Mouse (Mus musculus) liver, embryonic 13.5 days (tissue): ENCODE measurements around the gene Hunk. TPM values are rescaled to one million over a fixed set of nuclear protein-coding genes. Genes with fewer than 3 reads are reported as not detected.

Experiments used
- ATAC-seq: fragments of 200-750 bp; cut with Nextera tagmentation; 2 replicates; pipeline ENCODE4 v1.8.0; 2017; ENCODE audit warnings: low read depth, mild to moderate bottlenecking, moderate number of reproducible peaks, moderate library complexity
- DNase-seq: peaks from one replicate; pipeline ENCODE4 v3.0.0; 2022
- H3K27ac ChIP-seq: fragments of 300-500 bp; sonication (generic); 2 replicates; pipeline ENCODE4 v1.5.1; 2015; ENCODE audit warnings: moderate library complexity, mild to moderate bottlenecking, inconsistent platforms
- H3K27me3 ChIP-seq: fragments of 300-500 bp; sonication (generic); 2 replicates; pipeline ENCODE4 v1.6.1; 2015; ENCODE audit warnings: mild to moderate bottlenecking, inconsistent platforms
- H3K36me3 ChIP-seq: fragments of 300-500 bp; sonication (generic); 2 replicates; pipeline ENCODE4 v1.6.1; 2015; ENCODE audit warnings: mild to moderate bottlenecking, inconsistent platforms
- H3K4me1 ChIP-seq: fragments of 300-500 bp; sonication (generic); replicated peaks from 2 replicates; pipeline ENCODE4 v1.6.1; 2015; ENCODE audit warnings: inconsistent platforms
- H3K4me2 ChIP-seq: fragments of 300-500 bp; sonication (generic); 2 replicates; pipeline ENCODE4 v1.6.1; 2015; ENCODE audit warnings: inconsistent platforms, mild to moderate bottlenecking, moderate library complexity
- H3K4me3 ChIP-seq: fragments of 300-500 bp; sonication (generic); replicated peaks from 2 replicates; pipeline ENCODE4 v1.5.1; 2015; ENCODE audit warnings: mild to moderate bottlenecking, inconsistent platforms
- H3K9ac ChIP-seq: fragments of 300-500 bp; sonication (generic); 2 replicates; pipeline ENCODE4 v1.6.1; 2015; ENCODE audit warnings: mild to moderate bottlenecking, inconsistent platforms
- H3K9me3 ChIP-seq: fragments of 300-500 bp; sonication (generic); replicated peaks from 2 replicates; pipeline ENCODE4 v1.6.1; 2016; ENCODE audit warnings: inconsistent platforms
- WGBS: fragments of 180-500 bp; shearing (Covaris S2); methylation state at CpG from one replicate; pipeline ENCODE4 v1.1.7; 2015; ENCODE audit not compliant: insufficient replicate concordance; 5-methylcytosine and 5-hydroxymethylcytosine counted together
- polyA plus RNA-seq: library from polyadenylated mRNA; unstranded; fragments of >200 nt; fragmentation: Nextera tagmentation; extraction: Ambion mirVana; gene quantifications from 2 replicates; pipeline ENCODE4 v1.2.1, GENCODE M21; 2015

Gene Hunk
- polyA plus RNA-seq, 1 experiment from 2014 or later: 0.98 TPM

DNA sequence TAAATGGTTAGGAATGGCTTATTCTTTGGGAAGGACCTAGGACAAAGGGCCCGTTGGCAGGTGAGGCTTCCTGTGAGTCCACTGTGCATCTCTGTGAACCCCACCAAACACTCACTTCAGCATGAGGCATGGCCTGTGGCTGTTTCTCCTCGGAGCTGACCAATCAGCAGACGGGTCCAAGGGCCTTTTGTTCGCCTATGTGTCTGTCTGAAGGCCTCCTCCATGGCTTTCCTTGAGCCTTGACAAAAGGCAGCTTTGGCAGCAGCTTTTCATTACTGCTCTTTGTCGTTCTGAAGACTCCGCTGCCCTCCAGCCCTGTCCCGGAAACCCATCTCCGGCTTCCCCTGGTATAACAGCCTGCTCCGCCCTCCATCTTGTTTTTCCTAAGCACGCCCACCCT is 54.8 kb downstream of the Hunk start:
- 72% methylated on average over 10 of the region's 10 CpGs for WGBS
- no peaks in the 10 kb centered on the region for H3K36me3 ChIP-seq
- no peak for ATAC-seq

DNA sequence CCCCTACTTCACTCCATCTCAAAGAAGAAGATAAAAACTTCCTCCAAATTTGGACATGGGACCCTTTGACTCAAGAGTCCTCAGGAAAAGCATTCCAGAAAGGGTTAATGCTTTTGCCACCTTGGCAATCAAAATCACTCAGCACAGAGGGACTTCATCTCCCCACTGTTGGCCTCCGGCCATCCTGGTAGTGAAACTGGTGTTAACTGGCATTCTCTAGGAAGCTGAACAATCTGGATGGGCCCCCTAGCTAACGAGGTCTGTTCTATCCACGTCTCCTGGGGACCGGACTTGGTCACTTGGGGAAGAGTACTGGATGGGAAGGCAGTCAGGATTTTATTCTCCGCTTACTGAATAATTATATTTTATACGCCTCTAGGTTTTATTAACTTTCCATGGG is 57.2 kb downstream of the Hunk start:
- no peak overlapping the region for H3K9ac ChIP-seq
- H3K4me2 ChIP-seq: no peak overlapping the region
- no peaks in the 10 kb centered on the region for H3K27me3 ChIP-seq
- H3K9me3 ChIP-seq: no peaks in the 10 kb centered on the region
- WGBS: 69% methylated on average over 6 of the region's 6 CpGs
- 0 out of 2 replicates have a peak, but pooled peaks cover under 1% of the 10 kb centered on the region for H3K4me1 ChIP-seq
- H3K27ac ChIP-seq: no peak overlapping the region
- no peak for DNase-seq
- H3K4me3 ChIP-seq: no peak overlapping the region
- H3K36me3 ChIP-seq: no peaks in the 10 kb centered on the region
- no peak for ATAC-seq

More for the DNA sequence above, 54.8 kb downstream of the Hunk start:
- Histone ChIP-seq H3K27ac (no peak overlapping the region), H3K4me1 (peaks cover 11% of the 10 kb centered on the region; the same call in 1 of the 2 replicates), H3K4me3 (no peak overlapping the region), H3K27me3 (no peaks in the 10 kb centered on the region), H3K9ac (no peak overlapping the region), H3K4me2 (no peak overlapping the region), H3K9me3 (no peaks in the 10 kb centered on the region)
- no peak for DNase-seq

GRCm38 (mm10) chr16:90453197-90453596 is 67.4 kb downstream of the Hunk start:
- H3K36me3 ChIP-seq: 0 out of 2 replicates have a peak, but pooled peaks cover 5% of the 10 kb centered on the region
- H3K4me2 ChIP-seq: no peak overlapping the region
- no peak overlapping the region for H3K4me3 ChIP-seq
- H3K4me1 ChIP-seq: peaks cover 5% of the 10 kb centered on the region
- no peaks in the 10 kb centered on the region for H3K27me3 ChIP-seq
- no peaks in the 10 kb centered on the region for H3K9me3 ChIP-seq
- ATAC-seq: no peak
- 69% methylated on average over 11 of the region's 11 CpGs for WGBS
- no peak for DNase-seq
- H3K27ac ChIP-seq: no peak overlapping the region
- no peak overlapping the region for H3K9ac ChIP-seq

GRCm38 (mm10) chr16:90456495-90457125 is 70.8 kb downstream of the Hunk start:
- Histone ChIP-seq H3K27ac (no peak overlapping the region), H3K4me2 (no peak overlapping the region)
- WGBS: 44% methylated on average over 7 of the region's 7 CpGs

GRCm38 (mm10) chr16:90458899-90459610 is 73.2 kb downstream of the Hunk start:
- no peak overlapping the region for H3K27ac ChIP-seq
- H3K9me3 ChIP-seq: no peaks in the 10 kb centered on the region
- no peak for DNase-seq
- H3K4me3 ChIP-seq: no peak overlapping the region
- no peak overlapping the region for H3K9ac ChIP-seq
- peaks cover 3% of the 10 kb centered on the region; the same call in 1 of the 2 replicates for H3K4me1 ChIP-seq
- H3K36me3 ChIP-seq: 0 out of 2 replicates have a peak, but pooled peaks cover 5% of the 10 kb centered on the region
- no peak overlapping the region for H3K4me2 ChIP-seq
- H3K27me3 ChIP-seq: no peaks in the 10 kb centered on the region
- no peak for ATAC-seq
- WGBS: 28% methylated on average over 11 of the region's 11 CpGs

More at GRCm38 (mm10) chr16:90456495-90457125, 70.8 kb downstream of the Hunk start:
- no peak for ATAC-seq
- H3K4me1 ChIP-seq: peaks cover 3% of the 10 kb centered on the region
- no peaks in the 10 kb centered on the region for H3K27me3 ChIP-seq
- no peak overlapping the region for H3K9ac ChIP-seq
- no peaks in the 10 kb centered on the region for H3K9me3 ChIP-seq
- no peak overlapping the region for H3K4me3 ChIP-seq
- H3K36me3 ChIP-seq: 0 out of 2 replicates have a peak, but pooled peaks cover 5% of the 10 kb centered on the region
- no peak for DNase-seq

DNA sequence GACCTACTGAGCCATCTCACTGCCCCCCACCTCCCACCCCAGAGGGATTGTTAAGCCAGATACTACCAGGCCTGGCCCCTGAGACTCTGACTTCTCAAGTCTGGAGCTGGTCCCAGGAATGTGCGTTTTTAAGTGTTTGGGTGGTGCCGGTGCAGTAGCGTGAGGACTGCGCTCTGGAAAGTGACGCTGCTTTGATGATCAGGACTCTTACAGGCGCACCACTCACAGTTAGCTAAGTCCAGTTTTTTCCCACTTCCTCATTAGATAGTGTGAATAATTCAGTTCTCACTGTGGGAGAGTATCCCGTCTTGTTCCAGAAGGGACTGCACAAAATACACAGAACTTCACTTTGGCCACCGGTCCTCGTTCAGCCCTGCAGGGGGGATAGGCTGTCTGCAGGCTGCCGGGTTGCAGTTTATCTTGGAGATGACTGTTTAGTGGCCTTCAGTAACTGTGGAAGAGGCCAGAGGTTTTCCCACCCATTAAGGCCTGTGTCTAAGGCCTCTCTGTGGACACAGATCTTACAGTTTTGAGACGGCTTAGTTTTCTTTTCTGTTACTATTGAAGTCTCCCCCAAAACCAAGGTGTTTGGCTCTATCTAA is 75.6 kb downstream of the Hunk start:
- Histone ChIP-seq H3K27ac (no peak overlapping the region), H3K27me3 (no peaks in the 10 kb centered on the region), H3K4me2 (no peak overlapping the region), H3K9ac (no peak overlapping the region), H3K9me3 (no peaks in the 10 kb centered on the region), H3K36me3 (0 out of 2 replicates have a peak, but pooled peaks cover 4% of the 10 kb centered on the region), H3K4me1 (peaks cover 3% of the 10 kb centered on the region; the same call in 1 of the 2 replicates), H3K4me3 (no peak overlapping the region)
- ATAC-seq (no peak), DNase-seq (no peak)
- 68% methylated on average over 11 of the region's 11 CpGs for WGBS

- DNase-seq: no peak
- Histone ChIP-seq H3K36me3 (0 out of 2 replicates have a peak, but pooled peaks cover 8% of the 10 kb centered on the region), H3K4me3 (no peak overlapping the region), H3K27ac (no peak overlapping the region), H3K9ac (no peak overlapping the region), H3K9me3 (no peaks in the 10 kb centered on the region), H3K4me2 (no peak overlapping the region), H3K4me1 (peaks cover 3% of the 10 kb centered on the region; the same call in 1 of the 2 replicates), H3K27me3 (no peaks in the 10 kb centered on the region)
- ATAC-seq: no peak
- WGBS: 80% methylated on average over 11 of the region's 11 CpGs
Measured at GRCm38 (mm10) chr16:90462728-90463275, 77.0 kb downstream of the Hunk start.

DNA sequence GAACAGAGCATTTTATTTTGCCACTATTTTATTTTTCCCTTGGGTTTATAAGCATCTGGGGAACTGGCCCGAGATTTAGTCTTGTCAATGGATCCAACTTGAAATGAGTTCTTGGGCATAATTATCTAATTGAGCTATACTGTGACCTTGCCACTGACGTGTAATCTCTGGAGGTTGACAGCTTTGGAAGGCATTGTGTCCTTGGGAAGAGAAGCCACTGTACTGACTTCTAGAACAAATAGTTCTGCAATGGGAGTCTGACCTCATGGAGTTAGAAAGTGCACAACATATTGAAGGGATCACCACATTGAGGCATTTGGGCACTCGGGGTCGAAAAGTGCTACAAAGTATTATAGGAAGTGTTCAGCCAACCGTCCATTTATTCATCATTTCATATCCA is 79.3 kb downstream of the Hunk start:
- Histone ChIP-seq H3K27me3 (no peaks in the 10 kb centered on the region), H3K9me3 (no peaks in the 10 kb centered on the region), H3K4me1 (no peaks in the 10 kb centered on the region), H3K4me2 (no peak overlapping the region), H3K36me3 (peaks cover 18% of the 10 kb centered on the region; the same call in 1 of the 2 replicates), H3K27ac (no peak overlapping the region), H3K4me3 (no peak overlapping the region), H3K9ac (no peak overlapping the region)
- 74% methylated on average over 5 of the region's 5 CpGs for WGBS
- ATAC-seq (no peak), DNase-seq (no peak)

GRCm38 (mm10) chr16:90468286-90468685 is 82.5 kb downstream of the Hunk start:
- Histone ChIP-seq H3K27ac (no peak overlapping the region), H3K4me1 (no peaks in the 10 kb centered on the region)

GRCm38 (mm10) chr16:90475701-90476229 is 90.0 kb downstream of the Hunk start:
- DNase-seq (no peak), ATAC-seq (no peak)
- H3K4me2 ChIP-seq: no peak overlapping the region
- H3K9me3 ChIP-seq: no peaks in the 10 kb centered on the region
- H3K4me1 ChIP-seq: no peaks in the 10 kb centered on the region
- no peak overlapping the region for H3K27ac ChIP-seq
- H3K36me3 ChIP-seq: peaks cover 15% of the 10 kb centered on the region
- no peak overlapping the region for H3K9ac ChIP-seq
- no peak overlapping the region for H3K4me3 ChIP-seq
- 40% methylated on average over 16 of the region's 16 CpGs for WGBS
- no peaks in the 10 kb centered on the region for H3K27me3 ChIP-seq

More at GRCm38 (mm10) chr16:90468286-90468685, 82.5 kb downstream of the Hunk start:
- Histone ChIP-seq H3K4me2 (no peak overlapping the region), H3K36me3 (peaks cover 18% of the 10 kb centered on the region; the same call in 1 of the 2 replicates), H3K4me3 (no peak overlapping the region), H3K9me3 (no peaks in the 10 kb centered on the region), H3K27me3 (no peaks in the 10 kb centered on the region), H3K9ac (no peak overlapping the region)
- DNase-seq (no peak), ATAC-seq (no peak)
- WGBS: 67% methylated on average over 5 of the region's 5 CpGs

GRCm38 (mm10) chr16:90481612-90482011 is 95.8 kb downstream of the Hunk start:
- DNase-seq: no peak
- WGBS: 53% methylated on average over 5 of the region's 5 CpGs

More at GRCm38 (mm10) chr16:90481612-90482011, 95.8 kb downstream of the Hunk start:
- Histone ChIP-seq H3K9me3 (no peaks in the 10 kb centered on the region), H3K9ac (no peak overlapping the region), H3K27me3 (no peaks in the 10 kb centered on the region), H3K4me1 (no peaks in the 10 kb centered on the region), H3K4me2 (no peak overlapping the region), H3K27ac (no peak overlapping the region), H3K36me3 (peaks cover 16% of the 10 kb centered on the region), H3K4me3 (no peak overlapping the region)
- ATAC-seq: no peak
